Mouse (Mus musculus) megakaryocyte-erythroid progenitor cell, adult 5-6 weeks (primary cell): ENCODE results near the gene Zbed4. TPM values are rescaled to one million over a fixed set of nuclear protein-coding genes. Genes with fewer than 3 reads are reported as not detected.
"Not testable (repeated sequence)": the region's sequence is repeated elsewhere in the genome, so short reads cannot be mapped to it uniquely, and the experiment has no call there.

ENCODE experiments used
- ATAC-seq: replicated peaks from 2 replicates; pipeline ENCODE4 v1.8.0; 2016; ENCODE audit warnings: mild to moderate bottlenecking, inconsistent platforms; ENCODE audit not compliant: severe bottlenecking, poor library complexity, low FRiP score, low TSS enrichment
- total RNA-seq, 2 experiments: library from RNA; stranded (forward) in 1 of 2; stranded (reverse) in 1 of 2; fragments of 200-1000, 215-1000 nt in 1 of 2; fragments of >200 nt in 1 of 2; fragmentation: Nextera tagmentation in 1 of 2; gene quantifications; 2 replicates each; pipeline ENCODE4 v1.2.3; 2014 to 2017

The Zbed4 gene
- 39.2 and 48.2 TPM in 2 replicates for total RNA-seq (2014; fragmentation: Nextera tagmentation)
- total RNA-seq (2017) = 36.1 and 38.3 TPM in 2 replicates

- 0 out of 2 replicates have a peak, but pooled peaks have one; percentile 23 for ATAC-seq
Observed at GRCm38 (mm10) chr15:88751564-88752402, at the start of gene Zbed4. TSS of gene Zbed4 (plus strand) at chr15:88751660.

DNA sequence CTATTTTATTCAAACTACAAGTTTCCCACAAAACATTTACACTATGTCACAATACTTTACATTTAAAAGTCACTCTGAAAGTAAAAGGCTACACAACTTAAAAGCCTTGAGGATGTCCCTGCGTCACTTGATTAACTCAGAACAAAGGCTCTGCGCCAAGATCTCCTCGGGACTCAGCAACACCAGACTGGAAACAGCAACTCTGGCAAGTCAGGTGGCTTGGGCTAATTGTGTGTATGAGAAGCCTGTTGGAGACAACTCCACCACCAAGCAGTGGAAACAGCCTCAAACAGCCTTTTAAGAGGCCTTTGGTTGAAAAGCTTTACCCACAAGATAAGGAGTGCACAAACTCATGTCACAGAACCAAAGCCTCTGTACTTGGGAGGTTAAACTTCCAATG lies 49.0 kb upstream of the Zbed4 start:
- ATAC-seq = no peak

- no peak for ATAC-seq
Observed at GRCm38 (mm10) chr15:88704284-88704683, 47.2 kb upstream of the Zbed4 start.

DNA sequence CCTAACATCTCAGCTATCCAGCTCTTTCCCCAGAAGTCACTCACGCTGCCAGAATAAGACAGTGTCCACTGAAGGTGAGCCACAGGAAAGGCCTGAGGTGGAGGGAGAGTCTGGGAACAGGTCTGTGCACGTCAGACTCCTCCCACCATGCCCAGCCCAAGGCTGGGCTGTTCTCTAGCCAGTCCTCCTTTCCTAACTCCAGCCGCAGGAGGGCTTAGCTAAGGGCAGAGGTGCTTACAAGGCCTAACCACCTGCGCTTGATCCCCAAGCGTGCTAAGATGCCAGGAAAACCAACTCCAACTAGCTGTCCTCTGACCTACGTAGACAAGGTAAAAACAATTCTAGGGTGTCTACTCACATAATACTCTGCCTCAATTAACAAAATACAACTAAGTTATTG lies 45.1 kb upstream of the Zbed4 start:
- ATAC-seq = no peak

DNA sequence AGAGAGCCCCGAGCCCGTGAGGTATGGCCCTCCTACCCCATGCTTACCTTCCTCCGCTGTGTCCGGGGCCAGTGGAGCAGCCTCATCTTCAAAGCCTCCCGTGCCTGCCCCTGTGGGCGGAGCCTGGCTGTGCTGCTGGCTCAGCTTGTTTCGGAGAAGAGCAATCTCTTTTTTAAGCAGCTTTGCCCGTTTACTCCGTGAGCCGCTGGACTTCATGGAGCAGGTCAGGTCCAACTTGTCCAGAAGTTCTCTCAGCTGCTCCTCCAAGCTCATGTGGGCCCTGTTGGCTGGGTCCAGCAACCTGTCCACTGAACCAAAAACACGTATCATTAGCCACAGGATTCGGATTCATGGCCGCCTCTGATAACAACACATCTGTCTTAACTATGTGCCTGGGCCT lies 44.5 kb upstream of the Zbed4 start:
- not testable (repeated sequence) for ATAC-seq

- ATAC-seq = no peak
Observed at GRCm38 (mm10) chr15:88708204-88708603, 43.3 kb upstream of the Zbed4 start.

- no peak for ATAC-seq
Observed at GRCm38 (mm10) chr15:88708657-88709511, 42.6 kb upstream of the Zbed4 start.

- no peak for ATAC-seq
Observed at GRCm38 (mm10) chr15:88709878-88710277, 41.6 kb upstream of the Zbed4 start.

DNA sequence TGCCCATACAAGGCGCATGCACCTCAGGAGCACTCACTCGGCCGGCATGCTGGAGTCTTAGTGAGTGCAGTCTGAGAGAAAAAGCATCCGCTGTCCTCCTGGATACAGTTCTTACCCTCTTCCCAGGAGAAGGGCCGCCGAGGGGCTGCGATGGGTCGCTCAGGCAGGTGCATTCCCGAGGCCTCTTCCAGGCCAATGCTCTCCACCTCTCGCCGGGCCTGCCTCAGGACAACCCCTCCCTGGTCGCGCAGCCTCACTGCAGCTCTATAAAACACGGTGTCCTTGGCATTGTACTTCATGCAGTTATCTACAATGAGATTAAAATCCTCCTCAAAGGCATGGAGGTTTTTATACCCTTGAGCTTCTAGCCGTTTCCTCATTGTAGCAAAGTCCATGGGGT lies 39.0 kb upstream of the Zbed4 start:
- no peak for ATAC-seq

DNA sequence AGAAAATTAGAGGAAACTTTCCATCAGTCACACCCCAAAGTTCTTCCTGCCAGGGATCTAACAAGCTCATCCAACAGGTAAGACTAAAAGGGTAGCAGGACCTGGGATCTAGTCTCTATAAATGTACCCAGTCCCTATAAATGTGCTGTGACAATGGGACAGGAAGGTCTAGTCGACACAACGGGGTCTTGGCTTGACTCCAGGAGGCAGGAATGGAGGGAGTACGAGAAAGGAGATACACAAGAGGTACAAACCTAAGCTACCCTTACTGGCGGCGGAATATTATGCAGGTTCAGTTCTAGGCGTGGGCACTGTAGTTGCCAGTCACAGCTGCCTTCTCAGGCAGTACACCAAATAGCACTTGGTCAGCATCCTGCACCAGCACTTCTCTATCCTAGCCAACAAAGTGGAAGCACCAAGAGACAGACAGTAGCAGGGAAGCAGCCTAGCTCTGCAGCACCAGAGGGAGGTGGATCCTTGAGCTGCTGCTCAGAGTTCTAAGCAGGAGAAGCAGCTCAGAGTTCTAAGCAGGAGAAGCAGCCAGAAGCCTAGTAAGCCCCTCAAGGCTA lies 37.4 kb upstream of the Zbed4 start:
- ATAC-seq = no peak

DNA sequence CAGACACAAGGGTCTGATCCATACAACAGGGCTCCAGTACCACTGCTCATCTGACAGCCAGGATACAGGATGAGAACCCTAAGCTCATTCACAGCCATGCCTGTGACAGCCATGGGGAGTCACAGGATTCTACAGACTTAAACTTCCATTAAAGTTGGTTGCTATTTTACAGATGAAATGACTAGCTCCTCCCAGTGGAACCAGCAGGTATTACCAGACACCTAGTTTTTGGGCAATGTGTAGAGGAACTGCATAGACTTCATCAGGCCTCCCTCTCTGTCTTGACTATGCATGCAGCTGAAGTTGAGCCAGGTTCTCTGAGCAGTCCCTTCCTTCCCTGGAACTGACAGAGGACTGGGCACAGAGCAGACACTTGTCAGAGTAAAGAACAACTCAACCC lies 35.1 kb upstream of the Zbed4 start:
- 0 out of 2 replicates have a peak, but pooled peaks have one; percentile 46 for ATAC-seq

DNA sequence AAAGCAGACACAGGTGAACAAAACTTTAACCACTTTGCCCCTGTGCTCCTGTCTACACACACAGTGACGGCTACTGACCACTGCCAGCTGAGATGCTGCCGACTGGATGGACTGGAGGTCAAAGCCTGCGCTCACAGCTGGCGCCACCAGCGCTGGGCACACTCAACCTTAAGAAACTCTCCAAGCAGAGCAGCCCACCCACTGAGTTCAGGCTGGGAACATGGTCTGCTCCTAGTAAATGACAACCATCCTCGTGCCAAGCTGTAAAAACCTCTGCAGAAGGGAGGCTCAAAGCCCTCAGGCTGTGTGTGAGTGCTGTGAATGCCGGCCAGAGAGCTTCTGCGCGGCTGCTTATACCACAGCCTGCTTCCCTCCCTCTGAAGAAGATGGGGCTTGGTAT lies 34.2 kb upstream of the Zbed4 start:
- ATAC-seq = no peak

DNA sequence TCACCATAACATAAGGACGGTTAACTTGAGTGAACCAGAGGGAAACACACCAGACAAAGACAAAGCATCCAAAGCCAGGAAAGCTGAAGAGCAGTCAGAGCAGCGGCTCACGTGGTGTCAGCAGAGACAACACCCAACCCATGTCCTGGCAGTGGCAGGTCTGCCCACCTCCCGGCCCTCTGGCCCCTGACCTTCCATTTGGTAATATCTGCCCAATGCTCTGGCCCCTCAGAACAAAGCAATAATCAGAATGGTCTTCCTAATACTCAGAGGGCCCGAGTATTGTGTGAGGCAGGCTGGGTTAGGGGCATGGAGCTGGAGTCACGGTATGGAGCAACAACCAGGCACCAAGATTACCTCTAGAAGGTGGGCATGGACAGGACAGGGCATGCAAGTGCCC lies 28.3 kb upstream of the Zbed4 start:
- ATAC-seq = no peak

DNA sequence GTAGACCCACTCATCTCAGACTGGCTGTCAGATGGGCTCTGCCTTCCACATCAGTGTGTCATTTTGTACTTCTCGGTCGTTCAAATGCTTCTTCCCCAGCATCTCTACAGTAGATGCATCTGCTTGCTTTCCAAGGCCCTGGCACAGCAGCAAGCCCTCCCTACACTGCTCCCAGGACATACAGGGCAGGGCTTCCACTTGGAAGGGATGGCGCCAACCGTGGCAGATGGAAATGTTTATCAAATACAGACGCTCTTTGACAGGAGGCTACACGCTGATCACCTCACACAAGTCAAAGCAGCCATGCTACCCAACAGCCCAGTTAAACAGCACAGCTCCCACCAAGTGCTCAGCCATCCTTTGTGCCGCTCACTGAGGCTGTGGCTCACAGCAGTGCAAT lies 27.1 kb upstream of the Zbed4 start:
- no peak for ATAC-seq

DNA sequence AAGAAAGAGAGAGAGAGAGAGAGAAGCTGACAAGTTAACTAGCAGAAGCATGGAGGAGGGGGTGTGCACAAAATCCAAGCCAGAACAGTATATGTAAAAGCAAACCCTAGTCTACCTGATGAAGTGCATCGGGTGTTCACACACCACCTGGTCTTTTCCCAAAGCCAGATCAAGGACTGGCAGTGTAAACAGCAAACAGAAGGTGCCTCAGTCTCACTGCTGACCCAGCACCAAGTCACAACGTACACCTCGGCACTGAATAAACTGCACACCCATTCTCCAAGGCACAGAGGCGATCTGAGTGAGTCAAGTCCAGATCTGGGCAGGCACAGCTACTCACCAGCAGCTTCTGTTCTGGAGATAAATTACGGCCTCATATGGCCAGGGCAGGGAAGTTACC lies 26.4 kb upstream of the Zbed4 start:
- no peak for ATAC-seq

- ATAC-seq = no peak
Observed at GRCm38 (mm10) chr15:88727204-88727603, 24.3 kb upstream of the Zbed4 start.

DNA sequence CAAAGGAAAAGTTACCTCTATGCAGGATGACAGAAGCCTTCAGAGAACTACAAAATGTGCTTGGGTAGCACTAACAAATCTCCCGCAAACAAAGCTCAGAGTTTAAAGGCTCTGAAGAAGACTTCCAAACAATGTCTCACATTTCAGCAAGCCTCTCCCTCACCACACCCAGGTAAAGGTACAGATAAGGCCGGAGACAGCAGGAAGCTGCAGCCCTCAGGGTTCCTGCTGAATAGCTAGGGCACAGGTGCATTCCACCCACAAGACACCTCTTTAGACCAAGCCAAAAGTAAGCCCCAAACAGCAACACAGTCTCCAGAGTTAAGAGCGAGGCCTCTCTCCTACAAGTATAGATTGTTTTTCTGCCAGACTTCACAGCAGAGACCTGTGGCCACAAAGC lies 20.7 kb upstream of the Zbed4 start:
- no peak for ATAC-seq

DNA sequence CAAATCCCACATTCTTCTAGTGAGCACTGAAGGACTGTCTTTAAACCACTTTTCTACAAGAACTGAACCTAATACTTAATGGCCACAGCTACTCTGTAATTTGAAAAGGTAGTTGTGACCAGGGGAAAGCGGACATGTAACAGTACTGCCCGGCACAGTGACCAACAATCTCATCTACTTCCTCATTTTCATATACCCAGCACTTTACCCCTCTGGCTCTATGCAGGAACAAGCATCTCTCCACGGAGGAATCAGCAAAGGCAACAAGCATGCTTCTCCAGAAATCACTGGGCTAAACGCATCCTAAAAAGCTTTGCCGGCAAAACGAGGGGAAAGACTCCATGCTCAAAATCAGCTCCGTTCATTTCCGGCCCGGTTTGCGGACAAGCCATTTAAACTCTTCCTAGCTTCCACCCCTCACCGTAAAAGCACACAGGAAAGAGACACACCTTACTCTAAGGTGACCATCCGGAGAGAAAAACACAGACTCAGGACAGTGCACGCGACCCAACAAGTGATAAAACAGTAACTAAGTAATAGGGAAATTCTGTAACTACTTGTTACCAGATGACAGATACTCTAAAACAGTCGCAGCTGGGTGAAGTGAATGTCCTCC lies 18.9 kb upstream of the Zbed4 start:
- ATAC-seq = 0 out of 2 replicates have a peak, but pooled peaks have one; percentile 17

- ATAC-seq = peak; percentile 24; the same call in 1 of the 2 replicates
Observed at GRCm38 (mm10) chr15:88733041-88733751, 18.3 kb upstream of the Zbed4 start.
